Mouse (Mus musculus): ENCODE measurements around the gene Lypd6b. TPM values are rescaled to one million over a fixed set of nuclear protein-coding genes. Genes with fewer than 3 reads are reported as not detected.

Lypd6b gene
- polyA plus RNA-seq, 1 experiment from 2014 or later: 22.1 TPM

GRCm38 (mm10) chr2:49881002-49881401 is 93.5 kb downstream of the Lypd6b start:
- ATAC-seq (ENCODE audit: low FRiP score): no peak
- H3K36me3 ChIP-seq: no peaks in the 10 kb centered on the region
- WGBS: 100% methylated on average over 1 of the region's 1 CpGs

GRCm38 (mm10) chr2:49882461-49882860 is 95.0 kb downstream of the Lypd6b start:
- H3K36me3 ChIP-seq: no peaks in the 10 kb centered on the region

More at GRCm38 (mm10) chr2:49881002-49881401, 93.5 kb downstream of the Lypd6b start:
- Histone ChIP-seq H3K27ac (replicated peaks) (no peak overlapping the region), H3K4me1 (no peaks in the 10 kb centered on the region), H3K9me3 (replicated peaks) (no peaks in the 10 kb centered on the region), H3K9ac (replicated peaks) (no peak overlapping the region), H3K4me3 (replicated peaks) (no peak overlapping the region), H3K4me2 (no peak overlapping the region), H3K27me3 (replicated peaks) (no peaks in the 10 kb centered on the region)

GRCm38 (mm10) chr2:49883990-49884389 is 96.5 kb downstream of the Lypd6b start:
- ATAC-seq (ENCODE audit: low FRiP score): 0 out of 2 replicates have a peak, but pooled peaks have one; percentile 35
- Histone ChIP-seq H3K36me3 (no peaks in the 10 kb centered on the region), H3K4me3 (replicated peaks) (no peak overlapping the region), H3K9ac (replicated peaks) (no peak overlapping the region), H3K9me3 (replicated peaks) (no peaks in the 10 kb centered on the region), H3K27ac (replicated peaks) (no peak overlapping the region), H3K4me2 (no peak overlapping the region), H3K27me3 (replicated peaks) (no peaks in the 10 kb centered on the region), H3K4me1 (peaks cover 9% of the 10 kb centered on the region; the same call in 1 of the 2 replicates)
- 32% methylated on average over 3 of the region's 3 CpGs for WGBS

More at GRCm38 (mm10) chr2:49882461-49882860, 95.0 kb downstream of the Lypd6b start:
- Histone ChIP-seq H3K27ac (replicated peaks) (no peak overlapping the region), H3K9me3 (replicated peaks) (no peaks in the 10 kb centered on the region), H3K4me2 (no peak overlapping the region), H3K4me1 (peaks cover 7% of the 10 kb centered on the region; the same call in 1 of the 2 replicates), H3K27me3 (replicated peaks) (no peaks in the 10 kb centered on the region), H3K9ac (replicated peaks) (no peak overlapping the region), H3K4me3 (replicated peaks) (no peak overlapping the region)
- 97% methylated on average over 1 of the region's 1 CpGs for WGBS
- ATAC-seq (ENCODE audit: low FRiP score): no peak

GRCm38 (mm10) chr2:49886209-49886608 is 98.7 kb downstream of the Lypd6b start:
- no peaks in the 10 kb centered on the region for H3K27me3 ChIP-seq (replicated peaks)
- H3K4me2 ChIP-seq: no peak overlapping the region
- H3K9ac ChIP-seq (replicated peaks): no peak overlapping the region
- H3K4me3 ChIP-seq (replicated peaks): no peak overlapping the region
- no peaks in the 10 kb centered on the region for H3K36me3 ChIP-seq
- peaks cover 9% of the 10 kb centered on the region; the same call in 1 of the 2 replicates for H3K4me1 ChIP-seq
- no peaks in the 10 kb centered on the region for H3K9me3 ChIP-seq (replicated peaks)
- ATAC-seq (ENCODE audit: low FRiP score): no peak
- 79% methylated on average over 4 of the region's 4 CpGs for WGBS
- H3K27ac ChIP-seq (replicated peaks): no peak overlapping the region

GRCm38 (mm10) chr2:49888346-49888745 is 100.9 kb downstream of the Lypd6b start:
- Histone ChIP-seq H3K9ac (replicated peaks) (no peak overlapping the region), H3K4me1 (peaks cover 9% of the 10 kb centered on the region; the same call in 1 of the 2 replicates), H3K27me3 (replicated peaks) (no peaks in the 10 kb centered on the region), H3K4me2 (no peak overlapping the region), H3K9me3 (replicated peaks) (no peaks in the 10 kb centered on the region), H3K4me3 (replicated peaks) (no peak overlapping the region), H3K36me3 (no peaks in the 10 kb centered on the region), H3K27ac (replicated peaks) (no peak overlapping the region)
- 60% methylated on average over 4 of the region's 4 CpGs for WGBS
- no peak for ATAC-seq (ENCODE audit: low FRiP score)

- 50% methylated on average over 2 of the region's 2 CpGs for WGBS
- H3K27me3 ChIP-seq (replicated peaks): no peaks in the 10 kb centered on the region
Observed at GRCm38 (mm10) chr2:49890727-49891126, 103.2 kb downstream of the Lypd6b start.

GRCm38 (mm10) chr2:49909838-49910407 is 122.4 kb downstream of the Lypd6b start:
- H3K36me3 ChIP-seq: no peaks in the 10 kb centered on the region
- ATAC-seq (ENCODE audit: low FRiP score): no peak
- no peaks in the 10 kb centered on the region for H3K27me3 ChIP-seq (replicated peaks)
- no peak overlapping the region for H3K9ac ChIP-seq (replicated peaks)
- no peaks in the 10 kb centered on the region for H3K9me3 ChIP-seq (replicated peaks)
- H3K4me3 ChIP-seq (replicated peaks): no peak overlapping the region
- H3K27ac ChIP-seq (replicated peaks): no peak overlapping the region
- WGBS: 61% methylated on average over 6 of the region's 6 CpGs
- H3K4me2 ChIP-seq: no peak overlapping the region
- H3K4me1 ChIP-seq: peaks cover 10% of the 10 kb centered on the region; the same call in 1 of the 2 replicates

More at GRCm38 (mm10) chr2:49890727-49891126, 103.2 kb downstream of the Lypd6b start:
- Histone ChIP-seq H3K9ac (replicated peaks) (no peak overlapping the region), H3K4me3 (replicated peaks) (no peak overlapping the region), H3K36me3 (no peaks in the 10 kb centered on the region), H3K9me3 (replicated peaks) (no peaks in the 10 kb centered on the region), H3K27ac (replicated peaks) (no peak overlapping the region), H3K4me1 (peaks cover 9% of the 10 kb centered on the region; the same call in 1 of the 2 replicates), H3K4me2 (no peak overlapping the region)
- no peak for ATAC-seq (ENCODE audit: low FRiP score)

- no peaks in the 10 kb centered on the region for H3K27me3 ChIP-seq (replicated peaks)
- H3K4me2 ChIP-seq: no peak overlapping the region
- no peaks in the 10 kb centered on the region for H3K36me3 ChIP-seq
- no peak overlapping the region for H3K9ac ChIP-seq (replicated peaks)
- H3K4me1 ChIP-seq: peaks cover 10% of the 10 kb centered on the region; the same call in 1 of the 2 replicates
- no peak for ATAC-seq (ENCODE audit: low FRiP score)
- 61% methylated on average over 7 of the region's 7 CpGs for WGBS
- H3K27ac ChIP-seq (replicated peaks): no peak overlapping the region
- no peaks in the 10 kb centered on the region for H3K9me3 ChIP-seq (replicated peaks)
- H3K4me3 ChIP-seq (replicated peaks): no peak overlapping the region
Observed at GRCm38 (mm10) chr2:49911296-49912034, 124.0 kb downstream of the Lypd6b start.

GRCm38 (mm10) chr2:49912261-49912895 is 124.9 kb downstream of the Lypd6b start:
- no peaks in the 10 kb centered on the region for H3K27me3 ChIP-seq (replicated peaks)
- no peaks in the 10 kb centered on the region for H3K36me3 ChIP-seq
- no peak overlapping the region for H3K4me3 ChIP-seq (replicated peaks)
- no peak overlapping the region for H3K4me2 ChIP-seq
- H3K9ac ChIP-seq (replicated peaks): no peak overlapping the region
- no peak overlapping the region for H3K27ac ChIP-seq (replicated peaks)
- no peaks in the 10 kb centered on the region for H3K9me3 ChIP-seq (replicated peaks)
- H3K4me1 ChIP-seq: peaks cover 10% of the 10 kb centered on the region
- no peak for ATAC-seq (ENCODE audit: low FRiP score)
- WGBS: 37% methylated on average over 3 of the region's 3 CpGs

GRCm38 (mm10) chr2:49917489-49917888 is 130.0 kb downstream of the Lypd6b start:
- WGBS: 13% methylated on average over 10 of the region's 10 CpGs
- Histone ChIP-seq H3K36me3 (no peaks in the 10 kb centered on the region), H3K9me3 (replicated peaks) (no peaks in the 10 kb centered on the region), H3K9ac (replicated peaks) (no peak overlapping the region), H3K27ac (replicated peaks) (no peak overlapping the region), H3K4me2 (no peak overlapping the region), H3K4me1 (peaks cover 14% of the 10 kb centered on the region), H3K27me3 (replicated peaks) (no peaks in the 10 kb centered on the region), H3K4me3 (replicated peaks) (no peak overlapping the region)
- no peak for ATAC-seq (ENCODE audit: low FRiP score)

GRCm38 (mm10) chr2:49918132-49918531 is 130.6 kb downstream of the Lypd6b start:
- no peaks in the 10 kb centered on the region for H3K36me3 ChIP-seq
- ATAC-seq (ENCODE audit: low FRiP score): no peak
- H3K4me2 ChIP-seq: no peak overlapping the region
- no peak overlapping the region for H3K4me3 ChIP-seq (replicated peaks)
- no peaks in the 10 kb centered on the region for H3K27me3 ChIP-seq (replicated peaks)
- H3K9ac ChIP-seq (replicated peaks): no peak overlapping the region
- peaks cover 14% of the 10 kb centered on the region for H3K4me1 ChIP-seq
- WGBS: 63% methylated on average over 4 of the region's 4 CpGs
- 0 out of 2 replicates have a peak overlapping the region, but pooled peaks have one; percentile 28 for H3K27ac ChIP-seq (replicated peaks)
- no peaks in the 10 kb centered on the region for H3K9me3 ChIP-seq (replicated peaks)
